ENCODE assay signal across 15 mouse cellular contexts in the genomic region with DNA sequence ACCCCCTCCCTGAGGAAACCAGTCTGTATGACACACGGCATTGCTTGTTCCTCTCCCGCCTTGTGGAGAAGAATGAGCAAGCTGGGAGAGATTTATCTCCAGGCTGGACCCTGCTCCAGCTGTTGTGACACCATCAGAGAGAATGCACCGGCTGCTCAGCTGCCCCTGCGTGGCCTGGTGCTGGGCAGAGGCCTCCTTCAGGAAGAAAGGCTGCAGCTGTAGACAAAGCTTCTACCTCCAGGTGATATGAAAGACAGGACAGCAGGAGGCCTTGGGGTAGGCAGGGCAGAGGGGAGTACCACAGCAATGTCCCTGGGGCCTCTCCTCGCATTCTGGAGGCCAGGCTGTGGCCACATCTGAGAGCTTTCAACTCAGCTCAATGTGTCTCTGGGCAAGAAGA.
DNase-seq lines count a peak whose midpoint lies in the region; ATAC-seq lines count a peak whose summit lies in the region.
"Had no signal": no experiment of that assay in that cellular context is flagged by ENCODE, and none has a peak within 500 bp of the region (broad histone marks: within the 10 kb centered on the region; RNA-seq: fewer than 3 reads in every experiment).

No protein-coding gene starts in this region.

- H3K36me3 ChIP-seq in hindbrain, embryonic 12.5 days: no peaks in the 10 kb centered on the region
- no peaks in the 10 kb centered on the region for H3K36me3 ChIP-seq in hindbrain, embryonic 14.5 days (replicated peaks; ENCODE audit: control insufficient read depth, insufficient read depth)
- H3K36me3 ChIP-seq in neural tube, embryonic 15.5 days: no peaks in the 10 kb centered on the region
- H3K36me3 ChIP-seq in embryonic facial prominence, embryonic 13.5 days: no peaks in the 10 kb centered on the region
- no peaks in the 10 kb centered on the region for H3K36me3 ChIP-seq in neural tube, embryonic 12.5 days
- H3K36me3 ChIP-seq: embryonic facial prominence, embryonic 15.5 days; heart, embryonic 15.5 days; liver, embryonic 13.5 days had no signal

- no peaks in the 10 kb centered on the region for H3K27me3 ChIP-seq in hindbrain, embryonic 12.5 days
- no peaks in the 10 kb centered on the region for H3K27me3 ChIP-seq in hindbrain, embryonic 14.5 days (ENCODE audit: control insufficient read depth, insufficient read depth, low read length)
- H3K27me3 ChIP-seq in neural tube, embryonic 15.5 days (replicated peaks): no peaks in the 10 kb centered on the region
- H3K27me3 ChIP-seq in embryonic facial prominence, embryonic 13.5 days: no peaks in the 10 kb centered on the region
- H3K27me3 ChIP-seq in neural tube, embryonic 12.5 days (replicated peaks): no peaks in the 10 kb centered on the region
- H3K27me3 ChIP-seq: embryonic facial prominence, embryonic 15.5 days; heart, embryonic 15.5 days; liver, embryonic 13.5 days had no signal

- peak overlapping the region; percentile 66 for H3K27ac ChIP-seq in hindbrain, embryonic 12.5 days
- no peak overlapping the region for H3K27ac ChIP-seq in hindbrain, embryonic 14.5 days
- no peak overlapping the region for H3K27ac ChIP-seq in neural tube, embryonic 15.5 days (replicated peaks)
- H3K27ac ChIP-seq in embryonic facial prominence, embryonic 13.5 days: peak overlapping the region; percentile 45; the same call in 1 of the 2 replicates
- peak overlapping the region; percentile 43; the same call in 1 of the 2 replicates for H3K27ac ChIP-seq in neural tube, embryonic 12.5 days
- H3K27ac ChIP-seq: embryonic facial prominence, embryonic 15.5 days; heart, embryonic 15.5 days; liver, embryonic 13.5 days had no signal

- no peak overlapping the region for H3K4me3 ChIP-seq in hindbrain, embryonic 12.5 days
- no peak overlapping the region for H3K4me3 ChIP-seq in hindbrain, embryonic 14.5 days (replicated peaks; ENCODE audit: low read length)
- H3K4me3 ChIP-seq in neural tube, embryonic 15.5 days (replicated peaks): no peak overlapping the region
- H3K4me3 ChIP-seq in embryonic facial prominence, embryonic 13.5 days: no peak overlapping the region
- H3K4me3 ChIP-seq in neural tube, embryonic 12.5 days: no peak overlapping the region
- H3K4me3 ChIP-seq: embryonic facial prominence, embryonic 15.5 days; heart, embryonic 15.5 days; liver, embryonic 13.5 days had no signal

- no peak overlapping the region for H3K9ac ChIP-seq in hindbrain, embryonic 12.5 days
- H3K9ac ChIP-seq in hindbrain, embryonic 14.5 days: no peak overlapping the region
- H3K9ac ChIP-seq in neural tube, embryonic 15.5 days (replicated peaks): no peak overlapping the region
- H3K9ac ChIP-seq in embryonic facial prominence, embryonic 13.5 days: no peak overlapping the region
- H3K9ac ChIP-seq in neural tube, embryonic 12.5 days: no peak overlapping the region
- H3K9ac ChIP-seq: embryonic facial prominence, embryonic 15.5 days; heart, embryonic 15.5 days; liver, embryonic 13.5 days had no signal

- no peak for ATAC-seq in hindbrain, embryonic 12.5 days (ENCODE audit: low FRiP score)
- ATAC-seq in hindbrain, embryonic 14.5 days (ENCODE audit: low FRiP score): no peak
- ATAC-seq in neural tube, embryonic 15.5 days (ENCODE audit: low FRiP score): no peak
- no peak for ATAC-seq in embryonic facial prominence, embryonic 13.5 days (ENCODE audit: insufficient number of reproducible peaks, insufficient read depth, low FRiP score, low TSS enrichment, low read depth)
- ATAC-seq in neural tube, embryonic 12.5 days (ENCODE audit: low FRiP score, low read depth): peak; percentile 42; the same call in 1 of the 2 replicates

- no peaks in the 10 kb centered on the region for H3K9me3 ChIP-seq in hindbrain, embryonic 12.5 days (replicated peaks)
- no peaks in the 10 kb centered on the region for H3K9me3 ChIP-seq in hindbrain, embryonic 14.5 days (ENCODE audit: control insufficient read depth, low read length)
- no peaks in the 10 kb centered on the region for H3K9me3 ChIP-seq in neural tube, embryonic 15.5 days (replicated peaks)
- H3K9me3 ChIP-seq in embryonic facial prominence, embryonic 13.5 days: no peaks in the 10 kb centered on the region
- no peaks in the 10 kb centered on the region for H3K9me3 ChIP-seq in neural tube, embryonic 12.5 days
- H3K9me3 ChIP-seq: embryonic facial prominence, embryonic 15.5 days; heart, embryonic 15.5 days; liver, embryonic 13.5 days had no signal

- WGBS in hindbrain, embryonic 12.5 days: 8% methylated on average over 5 of the region's 5 CpGs
- 9% methylated on average over 5 of the region's 5 CpGs for WGBS in hindbrain, embryonic 14.5 days
- WGBS in neural tube, embryonic 15.5 days: 16% methylated on average over 5 of the region's 5 CpGs
- 7% methylated on average over 5 of the region's 5 CpGs for WGBS in embryonic facial prominence, embryonic 13.5 days
- WGBS in neural tube, embryonic 12.5 days: 5% methylated on average over 5 of the region's 5 CpGs

- intact Hi-C loops in left cerebral cortex, postnatal 10 days (cut with DNase I): no loop called here

- DNase-seq in hindbrain, embryonic 14.5 days (ENCODE audit: low spot score): no peak
- DNase-seq in neural tube, embryonic 10.5 days (ENCODE audit: extremely low spot score, low spot score): peak; percentile 66
- no peak for DNase-seq in ovary, postnatal 36 days (ENCODE audit: low spot score)
- DNase-seq in left cerebral cortex, postnatal 10 days (ENCODE audit: extremely low spot score in 1 of 2, low spot score in 2 of 2): no peak
- DNase-seq: adrenal gland, postnatal 14 days; kidney, adult 8-10 months; layer of hippocampus, postnatal 36 days; liver, embryonic 13.5 days; lung, postnatal 36 days had no signal

- peaks cover 40% of the 10 kb centered on the region for H3K4me1 ChIP-seq in hindbrain, embryonic 12.5 days
- peaks cover 9% of the 10 kb centered on the region; the same call in 1 of the 2 replicates for H3K4me1 ChIP-seq in hindbrain, embryonic 14.5 days (replicated peaks; ENCODE audit: control insufficient read depth, insufficient read depth, low read length)
- H3K4me1 ChIP-seq in neural tube, embryonic 15.5 days: peaks cover 12% of the 10 kb centered on the region; the same call in 1 of the 2 replicates
- H3K4me1 ChIP-seq in embryonic facial prominence, embryonic 13.5 days: peaks cover 34% of the 10 kb centered on the region
- peaks cover 27% of the 10 kb centered on the region for H3K4me1 ChIP-seq in neural tube, embryonic 12.5 days

- no peak overlapping the region for H3K4me2 ChIP-seq in hindbrain, embryonic 12.5 days (replicated peaks)
- no peak overlapping the region for H3K4me2 ChIP-seq in hindbrain, embryonic 14.5 days (replicated peaks)
- no peak overlapping the region for H3K4me2 ChIP-seq in neural tube, embryonic 15.5 days
- H3K4me2 ChIP-seq in embryonic facial prominence, embryonic 13.5 days: no peak overlapping the region
- no peak overlapping the region for H3K4me2 ChIP-seq in neural tube, embryonic 12.5 days (replicated peaks)
- H3K4me2 ChIP-seq: embryonic facial prominence, embryonic 15.5 days; heart, embryonic 15.5 days; liver, embryonic 13.5 days had no signal

Comparison
In these comparisons a context has a peak if more than half of its experiments do, and no peak if none do; other contexts are left out.
1. H3K27ac ChIP-seq: peak in hindbrain, embryonic 12.5 days (single experiment), embryonic facial prominence, embryonic 13.5 days (single experiment) and neural tube, embryonic 12.5 days (single experiment); none in hindbrain, embryonic 14.5 days (single experiment) and neural tube, embryonic 15.5 days (single experiment).